Comparison of ENCODE assay signal across 8 mouse cellular contexts in the genomic region with DNA sequence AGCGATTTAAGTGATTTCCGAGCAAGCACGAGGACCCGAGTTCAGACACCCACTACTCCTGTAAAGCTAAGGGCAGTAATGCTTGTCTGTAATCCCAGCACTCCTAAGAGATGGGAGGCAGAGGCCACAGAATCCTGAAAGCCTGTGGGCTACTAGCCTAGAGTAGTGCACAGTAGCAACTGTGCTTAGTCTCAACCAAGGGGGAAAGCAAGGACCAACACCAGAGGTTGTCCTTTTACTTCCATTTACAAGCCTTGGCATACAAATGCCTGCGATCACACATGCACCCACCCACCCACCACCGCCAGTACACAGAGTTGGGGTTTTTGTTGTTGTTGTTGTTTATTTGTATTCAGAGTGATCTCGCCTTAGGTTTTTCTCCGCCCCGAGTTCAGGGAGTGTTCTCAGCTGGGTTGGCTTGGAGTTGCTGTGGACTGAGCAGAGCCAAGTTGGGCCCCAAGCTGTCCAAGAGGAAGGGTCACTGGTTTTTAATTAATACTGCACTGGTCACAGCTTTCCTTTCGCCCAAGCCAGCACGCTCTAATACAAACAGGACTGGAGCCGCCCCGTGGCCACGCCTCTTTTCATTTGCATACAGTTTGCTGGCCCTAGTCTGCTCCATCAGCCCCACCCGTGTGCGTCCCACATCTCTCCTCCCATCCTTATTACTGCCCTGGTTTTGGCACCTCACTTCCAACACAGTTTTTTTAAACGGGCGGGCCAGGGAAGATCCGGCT.
DNase-seq lines count a peak whose midpoint lies in the region; ATAC-seq and TF ChIP-seq lines count a peak whose summit lies in the region.

No protein-coding gene starts in this region.

- no peak overlapping the region for H3K27ac ChIP-seq in forebrain, embryonic 13.5 days
- no peak overlapping the region for H3K27ac ChIP-seq in limb, embryonic 14.5 days (replicated peaks; ENCODE audit: low read depth, low read length)
- H3K27ac ChIP-seq in midbrain, postnatal 0 days (ENCODE audit: low read depth, low read length) = no peak overlapping the region

- peak; percentile 90 for ATAC-seq in forebrain, embryonic 13.5 days
- ATAC-seq in limb, embryonic 14.5 days (ENCODE audit: low FRiP score, low read depth) = peak; percentile 60; the same call in 1 of the 2 replicates
- ATAC-seq in midbrain, postnatal 0 days (ENCODE audit: low FRiP score) = peak; percentile 34; the same call in 1 of the 2 replicates

- TF ChIP-seq CTCF in midbrain, postnatal 0 days (IDR thresholded peaks at IDR 0.05) = no peak

- H3K36me3 ChIP-seq in forebrain, embryonic 13.5 days (ENCODE audit: poor library complexity, severe bottlenecking) = no peaks in the 10 kb centered on the region
- no peaks in the 10 kb centered on the region for H3K36me3 ChIP-seq in limb, embryonic 14.5 days (ENCODE audit: control insufficient read depth, insufficient read depth, low read length)
- H3K36me3 ChIP-seq in midbrain, postnatal 0 days (ENCODE audit: insufficient read depth, low read length) = no peaks in the 10 kb centered on the region

- H3K9ac ChIP-seq in forebrain, embryonic 13.5 days = peak overlapping the region; percentile 8; the same call in 1 of the 2 replicates
- no peak overlapping the region for H3K9ac ChIP-seq in limb, embryonic 14.5 days (ENCODE audit: low read depth, low read length, severe bottlenecking)
- H3K9ac ChIP-seq in midbrain, postnatal 0 days (replicated peaks; ENCODE audit: low read length, poor library complexity, severe bottlenecking) = no peak overlapping the region

- DNase-seq in kidney, adult 9 months = peak; percentile 24
- no peak for DNase-seq in kidney, adult 8-10 months
- no peak for DNase-seq in limb, embryonic 14.5 days (ENCODE audit: low spot score)
- DNase-seq in midbrain, postnatal 0 days (ENCODE audit: low spot score) = no peak
- no peak for DNase-seq in frontal cortex, postnatal 25 days (ENCODE audit: low spot score in 2 of 2)
- no peak for DNase-seq in left cerebral cortex, adult 8-10 months (ENCODE audit: low spot score in 2 of 2)
- no peak for DNase-seq in left cerebral cortex, adult 18-20 months (ENCODE audit: low spot score in 2 of 2)

- peak overlapping the region; percentile 50 for H3K4me2 ChIP-seq in forebrain, embryonic 13.5 days
- H3K4me2 ChIP-seq in limb, embryonic 14.5 days (replicated peaks; ENCODE audit: low read depth, low read length, severe bottlenecking) = peak overlapping the region; percentile 38; the same call in 1 of the 2 replicates
- peak overlapping the region; percentile 33 for H3K4me2 ChIP-seq in midbrain, postnatal 0 days (ENCODE audit: low read depth, low read length, poor library complexity, severe bottlenecking)

- H3K4me1 ChIP-seq in forebrain, embryonic 13.5 days = 0 out of 2 replicates have a peak, but pooled peaks cover 9% of the 10 kb centered on the region
- no peaks in the 10 kb centered on the region for H3K4me1 ChIP-seq in limb, embryonic 14.5 days (ENCODE audit: control insufficient read depth, insufficient read depth, low read length)
- H3K4me1 ChIP-seq in midbrain, postnatal 0 days (ENCODE audit: insufficient read depth, low read length) = no peaks in the 10 kb centered on the region

- H3K4me3 ChIP-seq in forebrain, embryonic 13.5 days = peak overlapping the region; percentile 17
- 0 out of 2 replicates have a peak overlapping the region, but pooled peaks have one; percentile 7 for H3K4me3 ChIP-seq in limb, embryonic 14.5 days (replicated peaks; ENCODE audit: low read length)
- H3K4me3 ChIP-seq in midbrain, postnatal 0 days (ENCODE audit: low read depth, low read length) = no peak overlapping the region

- no peaks in the 10 kb centered on the region for H3K9me3 ChIP-seq in forebrain, embryonic 13.5 days (replicated peaks)
- H3K9me3 ChIP-seq in limb, embryonic 14.5 days (ENCODE audit: control insufficient read depth, low read length) = no peaks in the 10 kb centered on the region
- no peaks in the 10 kb centered on the region for H3K9me3 ChIP-seq in midbrain, postnatal 0 days (ENCODE audit: low read length)

- WGBS in forebrain, embryonic 13.5 days = 42% methylated on average over 19 of the region's 19 CpGs
- 32% methylated on average over 19 of the region's 19 CpGs for WGBS in limb, embryonic 14.5 days
- 37% methylated on average over 19 of the region's 19 CpGs for WGBS in midbrain, postnatal 0 days

- no peak for TF ChIP-seq POLR2A in limb, embryonic 14.5 days (IDR thresholded peaks at IDR 0.05; ENCODE audit: borderline replicate concordance, extremely low read depth, insufficient read depth, insufficient read length)

- no peaks in the 10 kb centered on the region for H3K27me3 ChIP-seq in forebrain, embryonic 13.5 days
- H3K27me3 ChIP-seq in limb, embryonic 14.5 days (ENCODE audit: control insufficient read depth, insufficient read depth, low read length) = no peaks in the 10 kb centered on the region
- no peaks in the 10 kb centered on the region for H3K27me3 ChIP-seq in midbrain, postnatal 0 days (ENCODE audit: insufficient read depth, low read length)

Comparison
In these comparisons a context has a peak if more than half of its experiments do, and no peak if none do; other contexts are left out.
1. ATAC-seq: peak in every context shown above with its lines; median percentile 90 in forebrain, embryonic 13.5 days; 60 in limb, embryonic 14.5 days; 34 in midbrain, postnatal 0 days.